Mouse (Mus musculus) thymus, adult 2 months (tissue): Measurements from ENCODE around the gene Parp14. TPM values are rescaled to one million over a fixed set of nuclear protein-coding genes. Genes with fewer than 3 reads are reported as not detected.

Experiments used
- DNase-seq: peaks from one replicate; pipeline ENCODE4 v3.0.0; 2021
- H3K27ac ChIP-seq: fragments of 200-500 bp; 2 replicates; pipeline ENCODE4 v1.5.1; 2012; ENCODE audit warnings: low read length, control low read depth; ENCODE audit not compliant: control insufficient read depth, insufficient read depth
- H3K27me3 ChIP-seq: fragments of 200-500 bp; 2 replicates; pipeline ENCODE4 v1.6.1; 2012; ENCODE audit warnings: mild to moderate bottlenecking, low read length, moderate library complexity, mixed read lengths; ENCODE audit not compliant: control insufficient read depth, insufficient read depth
- H3K36me3 ChIP-seq: fragments of 200-500 bp; 2 replicates; pipeline ENCODE4 v1.6.1; 2012; ENCODE audit warnings: mild to moderate bottlenecking, low read length, moderate library complexity; ENCODE audit not compliant: control insufficient read depth, insufficient read depth
- H3K4me1 ChIP-seq: fragments of 200-500 bp; replicated peaks from 2 replicates; pipeline ENCODE4 v1.6.1; 2012; ENCODE audit warnings: low read length; ENCODE audit not compliant: control insufficient read depth, insufficient read depth
- H3K4me3 ChIP-seq: fragments of 200-500 bp; 2 replicates; pipeline ENCODE4 v1.5.1; 2012; ENCODE audit warnings: mild to moderate bottlenecking, low read length, control low read depth, moderate library complexity; ENCODE audit not compliant: control insufficient read depth, insufficient read depth
- CTCF ChIP-seq: fragments of 200-500 bp; IDR thresholded peaks from 2 replicates; pipeline ENCODE4 v1.5.1; 2012; ENCODE audit warnings: mild to moderate bottlenecking, control low read depth, low read length, moderate library complexity, borderline replicate concordance; ENCODE audit not compliant: control insufficient read depth, poor library complexity, insufficient read depth; ENCODE audit errors: extremely low read depth
- POLR2A ChIP-seq: fragments of 200-500 bp; IDR thresholded peaks from 2 replicates; pipeline ENCODE4 v1.6.1; 2012; ENCODE audit warnings: mild to moderate bottlenecking, low read length, control low read depth, moderate library complexity; ENCODE audit not compliant: control insufficient read depth, poor library complexity, insufficient read depth; ENCODE audit errors: extremely low read depth
- WGBS: fragments of 180-500 bp; shearing (Covaris S2); methylation state at CpG from one replicate; pipeline ENCODE4 v1.1.7; 2018; 5-methylcytosine and 5-hydroxymethylcytosine counted together
- polyA plus RNA-seq: library from polyadenylated mRNA; depleted of rRNA; stranded (reverse); fragments of >200 nt; gene quantifications from 2 replicates; pipeline ENCODE4 v1.2.3, GENCODE M21; 2012

Parp14 gene
- polyA plus RNA-seq, 1 experiment: 10.5 TPM

DNA sequence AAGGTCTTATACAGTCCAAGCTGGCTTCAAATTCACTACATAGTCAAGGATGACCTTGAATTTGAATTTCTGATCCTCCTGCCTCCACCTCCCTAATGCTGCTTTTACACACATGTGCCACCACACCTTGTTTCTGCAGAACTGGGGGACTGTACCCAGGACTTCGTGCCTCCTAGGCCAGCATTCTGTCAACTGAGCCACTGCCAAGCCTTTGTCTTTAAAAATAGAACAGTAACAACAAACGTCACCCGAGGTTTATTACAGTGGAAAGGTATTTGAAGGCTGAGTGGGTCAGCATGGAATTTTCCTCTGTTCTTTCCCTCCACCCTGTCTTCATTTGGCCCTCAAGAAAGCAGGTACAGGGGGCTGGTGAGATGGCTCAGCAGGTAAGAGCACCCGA lies 15.5 kb downstream of the Parp14 start:
- Histone ChIP-seq H3K27ac (no peak overlapping the region), H3K4me1 (no peaks in the 10 kb centered on the region), H3K4me3 (no peak overlapping the region), H3K36me3 (peaks cover 15% of the 10 kb centered on the region; the same call in 1 of the 2 replicates), H3K27me3 (no peaks in the 10 kb centered on the region)
- TF ChIP-seq POLR2A: no peak
- TF ChIP-seq CTCF: no peak
- no peak for DNase-seq
- 91% methylated on average over 4 of the region's 4 CpGs for WGBS

DNA sequence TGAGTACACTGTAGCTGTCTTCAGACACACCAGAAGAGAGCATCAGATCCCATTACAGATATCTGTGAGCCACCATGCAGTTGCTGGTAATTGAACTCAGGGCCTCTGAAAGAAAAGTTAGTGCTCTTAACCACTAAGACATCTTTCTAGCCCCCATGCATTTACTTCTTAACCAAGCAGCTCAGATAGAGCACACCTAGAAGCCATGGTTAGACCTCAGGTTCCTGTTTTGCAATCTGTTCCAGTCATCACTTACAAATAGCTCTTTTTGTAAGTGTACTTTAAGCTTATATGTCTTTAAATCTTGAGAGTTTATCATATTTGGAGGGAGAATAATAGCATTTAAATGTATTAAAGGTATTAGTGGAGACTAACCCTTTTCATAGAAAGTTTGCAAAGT lies 24.2 kb downstream of the Parp14 start:
- Histone ChIP-seq H3K4me3 (no peak overlapping the region), H3K27ac (no peak overlapping the region), H3K27me3 (no peaks in the 10 kb centered on the region), H3K36me3 (peaks cover 18% of the 10 kb centered on the region), H3K4me1 (no peaks in the 10 kb centered on the region)
- no peak for TF ChIP-seq POLR2A
- no peak for TF ChIP-seq CTCF
- DNase-seq: no peak

DNA sequence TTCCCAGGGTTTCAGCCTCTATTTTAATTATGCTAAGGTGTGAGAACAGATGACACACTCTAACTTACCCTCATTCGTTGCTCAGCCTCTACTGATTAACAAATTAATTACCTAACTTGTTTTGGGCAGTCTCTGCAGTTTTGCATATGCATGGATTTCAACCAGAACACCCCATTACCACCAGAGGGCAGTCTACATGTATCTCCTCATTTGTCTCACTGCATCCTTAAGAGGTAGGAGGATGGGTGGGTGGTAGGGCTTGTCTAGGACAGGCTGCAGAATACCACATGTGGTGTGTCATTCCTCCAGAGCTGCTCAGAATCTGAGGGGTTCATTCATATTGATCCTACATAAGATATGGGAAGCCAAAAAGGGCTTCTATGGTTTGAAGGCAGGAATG lies 31.7 kb downstream of the Parp14 start:
- TF ChIP-seq POLR2A: no peak
- TF ChIP-seq CTCF: no peak
- Histone ChIP-seq H3K4me3 (no peak overlapping the region), H3K27me3 (no peaks in the 10 kb centered on the region), H3K36me3 (peaks cover 27% of the 10 kb centered on the region), H3K27ac (no peak overlapping the region), H3K4me1 (no peaks in the 10 kb centered on the region)
- 49% methylated on average over 1 of the region's 1 CpGs for WGBS
- peak; percentile 42 for DNase-seq

DNA sequence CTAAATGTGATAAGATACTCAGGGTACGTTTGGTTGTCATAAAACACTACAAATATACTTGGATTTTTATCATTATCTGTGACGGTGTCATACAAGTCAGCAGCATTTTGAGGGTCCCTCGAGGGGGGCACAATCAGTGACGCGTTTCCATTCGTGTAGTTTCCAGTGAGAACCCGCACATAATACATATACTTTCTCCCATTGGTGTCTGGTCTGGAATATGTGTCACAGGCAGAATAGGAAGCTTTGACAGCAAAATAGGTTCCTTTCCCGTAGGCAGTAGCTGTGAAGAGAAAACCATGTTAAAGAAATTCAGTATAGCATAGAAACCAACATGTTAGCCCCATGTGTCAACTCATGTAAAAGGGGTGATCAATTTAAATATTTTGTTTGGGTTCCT lies 36.7 kb downstream of the Parp14 start:
- Histone ChIP-seq H3K4me3 (no peak overlapping the region), H3K4me1 (no peaks in the 10 kb centered on the region), H3K27me3 (no peaks in the 10 kb centered on the region), H3K36me3 (peaks cover 12% of the 10 kb centered on the region), H3K27ac (no peak overlapping the region)
- TF ChIP-seq CTCF (no peak), POLR2A (no peak)
- WGBS: 97% methylated on average over 8 of the region's 8 CpGs
- DNase-seq: no peak

DNA sequence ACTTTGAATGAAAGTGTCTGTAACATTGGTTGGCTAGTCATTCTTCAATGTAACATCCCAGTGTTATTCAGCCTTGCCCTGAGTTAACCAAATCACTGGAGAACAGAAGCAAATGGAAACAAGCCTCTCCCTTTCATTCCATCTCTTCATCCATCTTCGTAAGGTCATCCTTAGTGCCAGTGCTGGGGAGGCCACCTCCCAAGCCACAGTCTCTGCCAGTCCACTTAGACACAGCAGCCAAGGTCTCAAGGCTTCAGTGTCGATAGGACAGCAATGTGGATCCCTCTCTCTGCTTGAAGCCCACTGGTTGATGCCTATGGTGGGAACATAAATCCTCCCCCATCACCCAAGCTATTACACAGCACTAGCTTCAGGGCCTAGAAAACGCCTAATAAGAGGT lies 38.4 kb downstream of the Parp14 start:
- peaks cover 12% of the 10 kb centered on the region for H3K36me3 ChIP-seq
- no peak for DNase-seq
- no peak overlapping the region for H3K27ac ChIP-seq
- no peaks in the 10 kb centered on the region for H3K4me1 ChIP-seq
- no peak overlapping the region for H3K4me3 ChIP-seq
- H3K27me3 ChIP-seq: no peaks in the 10 kb centered on the region
- 96% methylated on average over 3 of the region's 3 CpGs for WGBS
- TF ChIP-seq CTCF (no peak), POLR2A (no peak)

DNA sequence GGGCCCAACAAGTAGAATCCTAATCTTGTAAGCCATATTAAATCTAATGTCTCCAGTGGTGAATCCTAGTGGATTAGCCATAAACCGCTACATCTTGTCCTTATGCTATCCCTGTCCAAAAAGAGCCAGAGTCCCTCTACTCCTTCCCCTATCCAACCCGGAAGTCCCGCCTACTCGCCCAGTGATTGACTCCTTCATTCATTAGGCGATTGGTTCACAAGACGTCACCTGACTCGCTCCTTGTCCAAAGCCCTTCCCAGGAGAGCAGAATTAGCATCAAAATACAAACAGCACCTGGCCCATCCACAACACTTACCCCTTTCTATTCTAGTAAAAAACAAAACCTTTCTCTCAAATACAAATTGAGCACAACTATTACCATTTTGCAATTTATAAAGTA lies 41.3 kb downstream of the Parp14 start:
- WGBS: 88% methylated on average over 7 of the region's 7 CpGs
- Histone ChIP-seq H3K27me3 (no peaks in the 10 kb centered on the region), H3K4me1 (no peaks in the 10 kb centered on the region)

More for the DNA sequence above, 41.3 kb downstream of the Parp14 start:
- peaks cover 22% of the 10 kb centered on the region for H3K36me3 ChIP-seq
- TF ChIP-seq POLR2A (no peak), CTCF (no peak)
- no peak for DNase-seq
- no peak overlapping the region for H3K4me3 ChIP-seq
- no peak overlapping the region for H3K27ac ChIP-seq
